ENCODE assay signal across 20 mouse cellular contexts in genomic region chr17:65958366-65958765, GRCm38 (mm10). TPM values are rescaled to one million over a fixed set of nuclear protein-coding genes. Genes with fewer than 3 reads are reported as not detected.
DNase-seq lines count a peak whose midpoint lies in the region; ATAC-seq and TF ChIP-seq lines count a peak whose summit lies in the region.
"Had no signal": no experiment of that assay in that cellular context is flagged by ENCODE, and none has a peak within 500 bp of the region (broad histone marks: within the 10 kb centered on the region; RNA-seq: fewer than 3 reads in every experiment).

No protein-coding gene starts in this region.

- H3K27ac ChIP-seq in gastrocnemius, adult 2 months, result peak overlapping the region; percentile 2; the same call in 1 of the 2 replicates
- no peak overlapping the region for H3K27ac ChIP-seq in kidney, postnatal 0 days
- H3K27ac ChIP-seq in kidney, embryonic 14.5 days (ENCODE audit: low read depth, low read length), result no peak overlapping the region
- H3K27ac ChIP-seq: embryonic facial prominence, embryonic 12.5 days; forebrain, embryonic 12.5 days; hindbrain, embryonic 10.5 days; hindbrain, embryonic 15.5 days had no signal

- no peak overlapping the region for H3K9ac ChIP-seq in kidney, postnatal 0 days (ENCODE audit: low read depth, low read length)
- no peak overlapping the region for H3K9ac ChIP-seq in kidney, embryonic 14.5 days (ENCODE audit: low read depth, low read length)
- H3K9ac ChIP-seq: embryonic facial prominence, embryonic 12.5 days; forebrain, embryonic 12.5 days; heart, embryonic 15.5 days; hindbrain, embryonic 15.5 days had no signal

- no peak for DNase-seq in cerebellum, postnatal 4 days (ENCODE audit: low spot score in 2 of 2)
- no peak for DNase-seq in gastrocnemius, adult 2 months
- DNase-seq in gastrocnemius, adult 8-10 months (ENCODE audit: low spot score in 2 of 2), result no peak
- peak; percentile 23 for DNase-seq in kidney, postnatal 0 days (ENCODE audit: low spot score)
- peak; percentile 24 for DNase-seq in adipocyte (ENCODE audit: low spot score)
- no peak for DNase-seq in T-cell, adult 2 months (ENCODE audit: low spot score)
- DNase-seq: embryo, embryonic 11 days; gastrocnemius, postnatal 25 days; heart, postnatal 14 days; kidney, adult 2 months; kidney, postnatal 10 days had no signal

- H3K4me3 ChIP-seq in gastrocnemius, adult 2 months, result no peak overlapping the region
- H3K4me3 ChIP-seq in kidney, postnatal 0 days (replicated peaks; ENCODE audit: low read depth, low read length), result no peak overlapping the region
- no peak overlapping the region for H3K4me3 ChIP-seq in kidney, embryonic 14.5 days (ENCODE audit: low read length)
- H3K4me3 ChIP-seq: embryonic facial prominence, embryonic 12.5 days; forebrain, embryonic 12.5 days; heart, embryonic 15.5 days; hindbrain, embryonic 10.5 days; hindbrain, embryonic 15.5 days had no signal

- no peaks in the 10 kb centered on the region for H3K4me1 ChIP-seq in kidney, postnatal 0 days (replicated peaks; ENCODE audit: insufficient read depth, low read length)
- H3K4me1 ChIP-seq in kidney, embryonic 14.5 days (ENCODE audit: control insufficient read depth, insufficient read depth, low read length), result no peaks in the 10 kb centered on the region
- H3K4me1 ChIP-seq: forebrain, embryonic 12.5 days; hindbrain, embryonic 15.5 days had no signal

- intact Hi-C loops in gastrocnemius, adult 2 months (cut with DNase I), result no loop called here

- H3K9me3 ChIP-seq in kidney, postnatal 0 days (replicated peaks; ENCODE audit: low read length), result no peaks in the 10 kb centered on the region
- no peaks in the 10 kb centered on the region for H3K9me3 ChIP-seq in kidney, embryonic 14.5 days (ENCODE audit: control insufficient read depth, low read length)
- H3K9me3 ChIP-seq: embryonic facial prominence, embryonic 12.5 days; forebrain, embryonic 12.5 days; heart, embryonic 15.5 days; hindbrain, embryonic 10.5 days; hindbrain, embryonic 15.5 days had no signal

- H3K36me3 ChIP-seq in kidney, postnatal 0 days (ENCODE audit: insufficient read depth, low read length), result no peaks in the 10 kb centered on the region
- no peaks in the 10 kb centered on the region for H3K36me3 ChIP-seq in kidney, embryonic 14.5 days (ENCODE audit: control insufficient read depth, insufficient read depth, low read length)
- H3K36me3 ChIP-seq: embryonic facial prominence, embryonic 12.5 days; forebrain, embryonic 12.5 days; heart, embryonic 15.5 days; hindbrain, embryonic 10.5 days; hindbrain, embryonic 15.5 days had no signal

- no peak overlapping the region for H3K4me2 ChIP-seq in kidney, postnatal 0 days (ENCODE audit: low read length)
- H3K4me2 ChIP-seq in kidney, embryonic 14.5 days (replicated peaks; ENCODE audit: low read depth, low read length), result no peak overlapping the region
- H3K4me2 ChIP-seq: embryonic facial prominence, embryonic 12.5 days; forebrain, embryonic 12.5 days; heart, embryonic 11.5 days; heart, embryonic 15.5 days; hindbrain, embryonic 15.5 days had no signal

- no peak for TF ChIP-seq CTCF in gastrocnemius, adult 2 months (IDR thresholded peaks at IDR 0.05)
- TF ChIP-seq CTCF in kidney, postnatal 0 days (IDR thresholded peaks at IDR 0.05; ENCODE audit: low read depth), result no peak

- peak; percentile 28; the same call in 1 of the 2 replicates for ATAC-seq in cerebellum, adult (ENCODE audit: insufficient number of reproducible peaks, low FRiP score, low TSS enrichment)
- no peak for ATAC-seq in kidney, postnatal 0 days (replicated peaks; ENCODE audit: low FRiP score, low read depth)
- ATAC-seq in kidney, embryonic 14.5 days (ENCODE audit: low FRiP score, low TSS enrichment), result no peak

- WGBS in kidney, postnatal 0 days, result 71% methylated on average over 1 of the region's 1 CpGs
- 83% methylated on average over 1 of the region's 1 CpGs for WGBS in kidney, embryonic 14.5 days

- no peaks in the 10 kb centered on the region for H3K27me3 ChIP-seq in kidney, postnatal 0 days (ENCODE audit: insufficient read depth, low read length)
- no peaks in the 10 kb centered on the region for H3K27me3 ChIP-seq in kidney, embryonic 14.5 days (ENCODE audit: control insufficient read depth, insufficient read depth, low read length)
- H3K27me3 ChIP-seq: CH12.LX; embryonic facial prominence, embryonic 12.5 days; forebrain, embryonic 12.5 days; heart, embryonic 15.5 days; hindbrain, embryonic 15.5 days had no signal

RNA-seq across cellular contexts. Expression of gene Twsg1, which starts 7.3 kb away (rescaled TPM):
- total RNA-seq in gastrocnemius, adult 2 months (2021), result 10 to 100 TPM; 25.2 to 31.6 TPM
- 10 to 100 TPM; 31.6 to 41.9 (median 38.2) TPM for total RNA-seq in gastrocnemius, adult 8-10 months (2022)
- polyA plus RNA-seq in kidney, postnatal 0 days (2015; fragmentation: Nextera tagmentation; extraction: Ambion mirVana), result 112 and 123 TPM in 2 replicates
- polyA plus RNA-seq in kidney, embryonic 14.5 days (2014; fragmentation: Nextera tagmentation; extraction: Ambion mirVana), result 84.6 and 146 TPM in 2 replicates

Comparison
In these comparisons a context has a peak if more than half of its experiments do, and no peak if none do; other contexts are left out.
1. DNase-seq: peak in kidney, postnatal 0 days (single experiment) and adipocyte (single experiment); none in cerebellum, postnatal 4 days (0 of 2), gastrocnemius, adult 2 months (single experiment), gastrocnemius, adult 8-10 months (0 of 2) and T-cell, adult 2 months (single experiment).